Comparison of ENCODE assay signal across 8 mouse cellular contexts in genomic region chr11:98748506-98749416, GRCm38 (mm10). TPM values are rescaled to one million over a fixed set of nuclear protein-coding genes. Genes with fewer than 3 reads are reported as not detected.
DNase-seq lines count a peak whose midpoint lies in the region; ATAC-seq and TF ChIP-seq lines count a peak whose summit lies in the region.

No protein-coding gene starts in this region.

- H3K27me3 ChIP-seq in embryonic facial prominence, embryonic 13.5 days = no peaks in the 10 kb centered on the region
- no peaks in the 10 kb centered on the region for H3K27me3 ChIP-seq in hindbrain, embryonic 15.5 days
- H3K27me3 ChIP-seq in lung, embryonic 14.5 days (ENCODE audit: insufficient read depth, low read length) = no peaks in the 10 kb centered on the region
- no peaks in the 10 kb centered on the region for H3K27me3 ChIP-seq in stomach, embryonic 16.5 days (ENCODE audit: control insufficient read depth, insufficient read depth, low read length)

- TF ChIP-seq CTCF in lung, embryonic 14.5 days (IDR thresholded peaks at IDR 0.05; ENCODE audit: low read depth) = peak; percentile 54

- H3K9ac ChIP-seq in embryonic facial prominence, embryonic 13.5 days = peak overlapping the region; percentile 47
- H3K9ac ChIP-seq in hindbrain, embryonic 15.5 days = peak overlapping the region; percentile 47
- H3K9ac ChIP-seq in lung, embryonic 14.5 days = 0 out of 2 replicates have a peak overlapping the region, but pooled peaks have one; percentile 6
- peak overlapping the region; percentile 65 for H3K9ac ChIP-seq in stomach, embryonic 16.5 days (ENCODE audit: low read length)

- no peaks in the 10 kb centered on the region for H3K9me3 ChIP-seq in embryonic facial prominence, embryonic 13.5 days
- H3K9me3 ChIP-seq in hindbrain, embryonic 15.5 days = no peaks in the 10 kb centered on the region
- no peaks in the 10 kb centered on the region for H3K9me3 ChIP-seq in lung, embryonic 14.5 days (ENCODE audit: low read depth, low read length)
- no peaks in the 10 kb centered on the region for H3K9me3 ChIP-seq in stomach, embryonic 16.5 days (replicated peaks; ENCODE audit: control insufficient read depth, low read length)

- peak overlapping the region; percentile 90 for H3K27ac ChIP-seq in embryonic facial prominence, embryonic 13.5 days
- peak overlapping the region; percentile 99 for H3K27ac ChIP-seq in hindbrain, embryonic 15.5 days (replicated peaks)
- peak overlapping the region; percentile 87; the same call in 1 of the 2 replicates for H3K27ac ChIP-seq in lung, embryonic 14.5 days (ENCODE audit: low read depth)
- H3K27ac ChIP-seq in stomach, embryonic 16.5 days (ENCODE audit: low read length) = peak overlapping the region; percentile 96

- 0 out of 2 replicates have a peak overlapping the region, but pooled peaks have one; percentile 2 for H3K4me3 ChIP-seq in embryonic facial prominence, embryonic 13.5 days
- peak overlapping the region; percentile 21 for H3K4me3 ChIP-seq in hindbrain, embryonic 15.5 days
- H3K4me3 ChIP-seq in lung, embryonic 14.5 days (ENCODE audit: low read depth, low read length) = peak overlapping the region; percentile 1; the same call in 1 of the 2 replicates
- H3K4me3 ChIP-seq in stomach, embryonic 16.5 days (replicated peaks; ENCODE audit: low read length) = 0 out of 2 replicates have a peak overlapping the region, but pooled peaks have one; percentile 13

- peaks cover 6% of the 10 kb centered on the region for H3K36me3 ChIP-seq in embryonic facial prominence, embryonic 13.5 days
- peaks cover 6% of the 10 kb centered on the region for H3K36me3 ChIP-seq in hindbrain, embryonic 15.5 days
- H3K36me3 ChIP-seq in lung, embryonic 14.5 days (ENCODE audit: insufficient read depth) = peaks cover 6% of the 10 kb centered on the region; the same call in 1 of the 2 replicates
- no peaks in the 10 kb centered on the region for H3K36me3 ChIP-seq in stomach, embryonic 16.5 days (ENCODE audit: control insufficient read depth, insufficient read depth, low read length)

- H3K4me1 ChIP-seq in embryonic facial prominence, embryonic 13.5 days = peaks cover 95% of the 10 kb centered on the region
- peaks cover 97% of the 10 kb centered on the region for H3K4me1 ChIP-seq in hindbrain, embryonic 15.5 days (replicated peaks)
- peaks cover 85% of the 10 kb centered on the region for H3K4me1 ChIP-seq in lung, embryonic 14.5 days (ENCODE audit: insufficient read depth)
- peaks cover 96% of the 10 kb centered on the region for H3K4me1 ChIP-seq in stomach, embryonic 16.5 days (ENCODE audit: control insufficient read depth, insufficient read depth, low read length)

- peak overlapping the region; percentile 60 for H3K4me2 ChIP-seq in embryonic facial prominence, embryonic 13.5 days
- peak overlapping the region; percentile 93 for H3K4me2 ChIP-seq in hindbrain, embryonic 15.5 days
- H3K4me2 ChIP-seq in lung, embryonic 14.5 days = peak overlapping the region; percentile 37
- H3K4me2 ChIP-seq in stomach, embryonic 16.5 days (ENCODE audit: low read depth, low read length) = peak overlapping the region; percentile 56

- no peak for ATAC-seq in embryonic facial prominence, embryonic 13.5 days (ENCODE audit: insufficient number of reproducible peaks, insufficient read depth, low FRiP score, low TSS enrichment, low read depth)
- no peak for ATAC-seq in hindbrain, embryonic 15.5 days (ENCODE audit: low FRiP score, low read depth)
- no peak for ATAC-seq in lung, embryonic 14.5 days (ENCODE audit: insufficient read depth)
- ATAC-seq in stomach, embryonic 16.5 days (ENCODE audit: insufficient read depth, low FRiP score) = no peak

- WGBS in embryonic facial prominence, embryonic 13.5 days = 30% methylated on average over 15 of the region's 15 CpGs
- 7% methylated on average over 15 of the region's 15 CpGs for WGBS in hindbrain, embryonic 15.5 days
- 21% methylated on average over 15 of the region's 15 CpGs for WGBS in lung, embryonic 14.5 days
- WGBS in stomach, embryonic 16.5 days = 19% methylated on average over 15 of the region's 15 CpGs

- peak; percentile 49 for DNase-seq in right cerebral cortex, postnatal 14 days
- no peak for DNase-seq in right cerebral cortex, postnatal 25 days
- peak; percentile 82 for DNase-seq in lung, embryonic 14.5 days
- no peak for DNase-seq in ovary, postnatal 36 days (ENCODE audit: low spot score)
- no peak for DNase-seq in left cerebral cortex, adult 11 months (ENCODE audit: low spot score)

RNA-seq across cellular contexts. Expression of gene Thra, which starts 8.3 kb away (rescaled TPM):
- polyA plus RNA-seq in embryonic facial prominence, embryonic 13.5 days (2015; fragmentation: Nextera tagmentation; extraction: Ambion mirVana) = 46.5 and 47.3 TPM in 2 replicates
- polyA plus RNA-seq in hindbrain, embryonic 15.5 days (2015; fragmentation: Nextera tagmentation; extraction: Ambion mirVana) = 136 and 138 TPM in 2 replicates
- 46.8 and 47.1 TPM in 2 replicates for polyA plus RNA-seq in lung, embryonic 14.5 days (2014; fragmentation: Nextera tagmentation; extraction: Ambion mirVana)
- 32.9 and 37.8 TPM in 2 replicates for polyA plus RNA-seq in stomach, embryonic 16.5 days (2015; fragmentation: Nextera tagmentation; extraction: Ambion mirVana)

RNA-seq across cellular contexts. Expression of gene Med24, which starts 19.5 kb away (rescaled TPM):
- 63.8 and 65.0 TPM in 2 replicates for polyA plus RNA-seq in embryonic facial prominence, embryonic 13.5 days (2015; fragmentation: Nextera tagmentation; extraction: Ambion mirVana)
- polyA plus RNA-seq in hindbrain, embryonic 15.5 days (2015; fragmentation: Nextera tagmentation; extraction: Ambion mirVana) = 67.0 and 70.3 TPM in 2 replicates
- 53.0 and 53.5 TPM in 2 replicates for polyA plus RNA-seq in lung, embryonic 14.5 days (2014; fragmentation: Nextera tagmentation; extraction: Ambion mirVana)
- polyA plus RNA-seq in stomach, embryonic 16.5 days (2015; fragmentation: Nextera tagmentation; extraction: Ambion mirVana) = 42.2 and 44.2 TPM in 2 replicates

RNA-seq across cellular contexts. Expression of gene Nr1d1, which starts 26.4 kb away (rescaled TPM):
- polyA plus RNA-seq in embryonic facial prominence, embryonic 13.5 days (2015; fragmentation: Nextera tagmentation; extraction: Ambion mirVana) = 1.4 and 1.5 TPM in 2 replicates
- 3.9 and 4.3 TPM in 2 replicates for polyA plus RNA-seq in hindbrain, embryonic 15.5 days (2015; fragmentation: Nextera tagmentation; extraction: Ambion mirVana)
- 1.4 and 1.7 TPM in 2 replicates for polyA plus RNA-seq in lung, embryonic 14.5 days (2014; fragmentation: Nextera tagmentation; extraction: Ambion mirVana)
- 2.6 and 4.1 TPM in 2 replicates for polyA plus RNA-seq in stomach, embryonic 16.5 days (2015; fragmentation: Nextera tagmentation; extraction: Ambion mirVana)

RNA-seq across cellular contexts. Expression of gene Msl1, which starts 46.6 kb away (rescaled TPM):
- polyA plus RNA-seq in embryonic facial prominence, embryonic 13.5 days (2015; fragmentation: Nextera tagmentation; extraction: Ambion mirVana) = 31.5 and 33.0 TPM in 2 replicates
- 31.7 and 33.1 TPM in 2 replicates for polyA plus RNA-seq in hindbrain, embryonic 15.5 days (2015; fragmentation: Nextera tagmentation; extraction: Ambion mirVana)
- 16.2 and 16.3 TPM in 2 replicates for polyA plus RNA-seq in lung, embryonic 14.5 days (2014; fragmentation: Nextera tagmentation; extraction: Ambion mirVana)
- 18.0 and 18.4 TPM in 2 replicates for polyA plus RNA-seq in stomach, embryonic 16.5 days (2015; fragmentation: Nextera tagmentation; extraction: Ambion mirVana)

RNA-seq across cellular contexts. Expression of gene Csf3, which starts 47.7 kb away (rescaled TPM):
- polyA plus RNA-seq in embryonic facial prominence, embryonic 13.5 days (2015; fragmentation: Nextera tagmentation; extraction: Ambion mirVana) = not detected in 2 replicates
- not detected in 2 replicates for polyA plus RNA-seq in hindbrain, embryonic 15.5 days (2015; fragmentation: Nextera tagmentation; extraction: Ambion mirVana)
- not detected in 2 replicates for polyA plus RNA-seq in lung, embryonic 14.5 days (2014; fragmentation: Nextera tagmentation; extraction: Ambion mirVana)
- not detected in 2 replicates for polyA plus RNA-seq in stomach, embryonic 16.5 days (2015; fragmentation: Nextera tagmentation; extraction: Ambion mirVana)

Comparison
In these comparisons a context has a peak if more than half of its experiments do, and no peak if none do; other contexts are left out.
1. DNase-seq: peak in right cerebral cortex, postnatal 14 days (single experiment) and lung, embryonic 14.5 days (single experiment); none in right cerebral cortex, postnatal 25 days (single experiment), ovary, postnatal 36 days (single experiment) and left cerebral cortex, adult 11 months (single experiment).
2. H3K4me2 ChIP-seq: peak in every context shown above with its lines; median percentile 93 in hindbrain, embryonic 15.5 days; 60 in embryonic facial prominence, embryonic 13.5 days; 56 in stomach, embryonic 16.5 days; 37 in lung, embryonic 14.5 days.
3. H3K9ac ChIP-seq: peak in every context shown above with its lines; median percentile 65 in stomach, embryonic 16.5 days; 47 in embryonic facial prominence, embryonic 13.5 days; 47 in hindbrain, embryonic 15.5 days; 6 in lung, embryonic 14.5 days.
4. Peak in every context shown above with its lines, with median percentiles within 50 percentile points of each other: H3K27ac ChIP-seq and H3K4me3 ChIP-seq.